Mouse (Mus musculus) stomach, embryonic 15.5 days (tissue): ENCODE results near the gene Tfeb. TPM values are rescaled to one million over a fixed set of nuclear protein-coding genes. Genes with fewer than 3 reads are reported as not detected.

Source experiments
- ATAC-seq: fragments of 200-750 bp; cut with Nextera tagmentation; 2 replicates; pipeline ENCODE4 v1.8.0; 2017; ENCODE audit warnings: low read depth, moderate number of reproducible peaks, moderate TSS enrichment; ENCODE audit not compliant: insufficient read depth, low FRiP score
- H3K27ac ChIP-seq: fragments of 300-500 bp; sonication (generic); 2 replicates; pipeline ENCODE4 v1.5.1; 2015; ENCODE audit warnings: mild to moderate bottlenecking, inconsistent platforms
- H3K27me3 ChIP-seq: fragments of 300-500 bp; sonication (generic); replicated peaks from 2 replicates; pipeline ENCODE4 v1.6.1; 2015; ENCODE audit warnings: inconsistent platforms
- H3K36me3 ChIP-seq: fragments of 300-500 bp; sonication (generic); 2 replicates; pipeline ENCODE4 v1.6.1; 2015; ENCODE audit warnings: inconsistent platforms
- H3K4me1 ChIP-seq: fragments of 300-500 bp; sonication (generic); 2 replicates; pipeline ENCODE4 v1.6.1; 2015; ENCODE audit warnings: inconsistent platforms
- H3K4me2 ChIP-seq: fragments of 300-500 bp; sonication (generic); 2 replicates; pipeline ENCODE4 v1.6.1; 2015; ENCODE audit warnings: mild to moderate bottlenecking, inconsistent platforms
- H3K4me3 ChIP-seq: fragments of 300-500 bp; sonication (generic); replicated peaks from 2 replicates; pipeline ENCODE4 v1.5.1; 2015; ENCODE audit warnings: inconsistent platforms
- H3K9ac ChIP-seq: fragments of 300-500 bp; sonication (generic); 2 replicates; pipeline ENCODE4 v1.6.1; 2015; ENCODE audit warnings: inconsistent platforms
- H3K9me3 ChIP-seq: fragments of 300-500 bp; sonication (generic); 2 replicates; pipeline ENCODE4 v1.6.1; 2016; ENCODE audit warnings: inconsistent platforms
- WGBS: fragments of 180-500 bp; shearing (Covaris S2); methylation state at CpG from one replicate; pipeline ENCODE4 v1.1.7; 2015; 5-methylcytosine and 5-hydroxymethylcytosine counted together
- polyA plus RNA-seq: library from polyadenylated mRNA; unstranded; fragments of >200 nt; fragmentation: Nextera tagmentation; extraction: Ambion mirVana; gene quantifications from 2 replicates; pipeline ENCODE4 v1.2.1, GENCODE M21; 2015

Tfeb gene
- polyA plus RNA-seq, 1 experiment from 2014 or later, result 10.7 TPM

- no peak for ATAC-seq
- Histone ChIP-seq H3K9ac (no peak overlapping the region), H3K27ac (no peak overlapping the region), H3K4me2 (no peak overlapping the region), H3K9me3 (no peaks in the 10 kb centered on the region), H3K4me3 (no peak overlapping the region), H3K36me3 (no peaks in the 10 kb centered on the region), H3K27me3 (no peaks in the 10 kb centered on the region), H3K4me1 (no peaks in the 10 kb centered on the region)
- WGBS, result 82% methylated on average over 3 of the region's 3 CpGs
Measured at GRCm38 (mm10) chr17:47782486-47782885, 45.7 kb downstream of the Tfeb start.

DNA sequence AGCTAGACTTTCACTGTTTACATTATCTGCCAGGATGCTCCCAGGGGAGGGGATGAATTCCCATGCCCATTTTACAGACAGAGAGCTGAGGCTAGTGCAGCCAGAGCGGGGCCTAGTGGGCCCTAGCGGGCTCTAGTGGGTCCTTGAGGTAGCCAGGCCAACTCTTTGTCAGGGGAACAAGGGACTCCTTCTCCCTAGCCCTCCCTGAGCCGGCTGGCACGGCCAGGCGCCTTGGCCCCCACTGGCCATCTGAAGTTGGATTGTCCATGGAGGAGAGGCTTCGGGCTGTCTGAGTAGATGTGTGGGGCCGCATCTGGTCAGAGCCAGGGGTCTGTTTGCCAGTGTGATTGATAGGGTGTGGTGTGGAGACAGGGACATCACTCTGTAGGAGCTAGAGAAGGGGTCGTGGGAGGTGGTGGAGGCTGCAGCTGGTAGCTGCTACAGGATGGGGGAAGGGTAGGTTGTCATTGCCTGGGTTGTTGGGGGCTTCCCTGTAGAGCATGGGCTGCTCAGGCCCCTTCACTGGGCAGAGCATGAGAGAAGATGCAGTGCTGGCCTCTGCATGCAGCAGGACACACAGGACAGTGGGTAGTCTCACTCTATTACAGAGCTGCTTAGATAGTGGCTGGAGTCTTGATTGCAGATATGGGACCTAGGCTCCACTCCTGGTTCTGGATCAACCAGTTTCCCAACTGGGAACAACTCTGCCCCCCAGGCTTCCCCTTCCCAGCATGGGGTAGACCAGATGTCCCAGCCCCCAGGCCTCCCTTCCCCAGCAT, 46.8 kb downstream of the Tfeb start:
- Histone ChIP-seq H3K4me2 (no peak overlapping the region), H3K4me3 (no peak overlapping the region), H3K9me3 (no peaks in the 10 kb centered on the region), H3K27ac (no peak overlapping the region), H3K4me1 (peaks cover 11% of the 10 kb centered on the region), H3K9ac (no peak overlapping the region), H3K36me3 (no peaks in the 10 kb centered on the region), H3K27me3 (no peaks in the 10 kb centered on the region)
- ATAC-seq, result no peak
- WGBS, result 69% methylated on average over 8 of the region's 8 CpGs

DNA sequence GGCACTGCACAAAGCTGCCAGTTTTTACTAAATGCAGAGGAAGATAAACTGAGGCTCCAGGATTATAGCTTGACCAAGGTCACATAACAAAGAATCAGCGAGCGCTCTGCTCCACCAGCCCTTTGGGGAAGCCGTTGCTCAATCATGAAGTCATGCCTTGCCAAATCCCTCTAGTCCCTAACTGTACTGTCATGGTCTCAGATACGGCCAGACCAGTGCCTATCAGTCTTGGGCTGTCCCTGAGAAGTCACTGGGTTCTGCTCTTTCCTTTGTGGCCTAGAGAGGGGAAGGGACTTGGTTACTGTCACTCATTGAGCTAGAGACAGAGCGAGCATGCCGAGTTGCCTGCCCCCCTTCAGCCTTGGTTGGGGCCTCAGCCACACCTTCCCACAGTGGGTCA, 47.6 kb downstream of the Tfeb start:
- Histone ChIP-seq H3K4me3 (no peak overlapping the region), H3K9me3 (no peaks in the 10 kb centered on the region), H3K27me3 (no peaks in the 10 kb centered on the region), H3K36me3 (no peaks in the 10 kb centered on the region), H3K27ac (no peak overlapping the region), H3K4me1 (peaks cover 11% of the 10 kb centered on the region), H3K4me2 (no peak overlapping the region), H3K9ac (no peak overlapping the region)
- WGBS, result 81% methylated on average over 6 of the region's 6 CpGs
- ATAC-seq, result no peak

- no peak overlapping the region for H3K4me3 ChIP-seq
- no peak for ATAC-seq
- peaks cover 18% of the 10 kb centered on the region for H3K4me1 ChIP-seq
- 36% methylated on average over 8 of the region's 8 CpGs for WGBS
- no peak overlapping the region for H3K27ac ChIP-seq
- H3K27me3 ChIP-seq, result no peaks in the 10 kb centered on the region
- no peak overlapping the region for H3K4me2 ChIP-seq
- H3K9ac ChIP-seq, result no peak overlapping the region
- H3K9me3 ChIP-seq, result no peaks in the 10 kb centered on the region
- H3K36me3 ChIP-seq, result no peaks in the 10 kb centered on the region
Measured at GRCm38 (mm10) chr17:47787632-47788031, 50.8 kb downstream of the Tfeb start.

GRCm38 (mm10) chr17:47788306-47788705, 51.5 kb downstream of the Tfeb start:
- Histone ChIP-seq H3K36me3 (no peaks in the 10 kb centered on the region), H3K4me2 (no peak overlapping the region), H3K27ac (no peak overlapping the region), H3K9ac (no peak overlapping the region), H3K27me3 (no peaks in the 10 kb centered on the region), H3K4me1 (peaks cover 21% of the 10 kb centered on the region), H3K4me3 (no peak overlapping the region), H3K9me3 (no peaks in the 10 kb centered on the region)
- no peak for ATAC-seq
- 14% methylated on average over 4 of the region's 4 CpGs for WGBS

- ATAC-seq, result no peak
- Histone ChIP-seq H3K4me2 (no peak overlapping the region), H3K9me3 (no peaks in the 10 kb centered on the region), H3K36me3 (no peaks in the 10 kb centered on the region), H3K27ac (no peak overlapping the region), H3K4me1 (peaks cover 21% of the 10 kb centered on the region), H3K4me3 (no peak overlapping the region), H3K9ac (no peak overlapping the region), H3K27me3 (no peaks in the 10 kb centered on the region)
- WGBS, result 75% methylated on average over 6 of the region's 6 CpGs
Measured at GRCm38 (mm10) chr17:47788996-47789395, 52.2 kb downstream of the Tfeb start.

GRCm38 (mm10) chr17:47792098-47792863, 55.5 kb downstream of the Tfeb start:
- Histone ChIP-seq H3K27me3 (no peaks in the 10 kb centered on the region), H3K9ac (no peak overlapping the region), H3K4me2 (no peak overlapping the region), H3K36me3 (no peaks in the 10 kb centered on the region), H3K27ac (no peak overlapping the region), H3K4me1 (peaks cover 25% of the 10 kb centered on the region), H3K4me3 (no peak overlapping the region), H3K9me3 (no peaks in the 10 kb centered on the region)
- ATAC-seq, result peak; percentile 35; the same call in 1 of the 2 replicates
- WGBS, result 23% methylated on average over 15 of the region's 15 CpGs

GRCm38 (mm10) chr17:47793377-47793776, 56.5 kb downstream of the Tfeb start:
- H3K27ac ChIP-seq, result no peak overlapping the region
- ATAC-seq, result peak; percentile 62; the same call in 1 of the 2 replicates
- no peak overlapping the region for H3K9ac ChIP-seq
- no peak overlapping the region for H3K4me2 ChIP-seq
- no peaks in the 10 kb centered on the region for H3K36me3 ChIP-seq
- H3K27me3 ChIP-seq, result no peaks in the 10 kb centered on the region
- H3K4me3 ChIP-seq, result no peak overlapping the region
- 17% methylated on average over 9 of the region's 9 CpGs for WGBS
- H3K9me3 ChIP-seq, result no peaks in the 10 kb centered on the region
- peaks cover 16% of the 10 kb centered on the region; the same call in 1 of the 2 replicates for H3K4me1 ChIP-seq

- Histone ChIP-seq H3K36me3 (no peaks in the 10 kb centered on the region), H3K27me3 (no peaks in the 10 kb centered on the region), H3K9ac (no peak overlapping the region), H3K4me1 (peaks cover 14% of the 10 kb centered on the region; the same call in 1 of the 2 replicates), H3K4me3 (no peak overlapping the region), H3K9me3 (no peaks in the 10 kb centered on the region), H3K27ac (no peak overlapping the region), H3K4me2 (no peak overlapping the region)
- ATAC-seq, result no peak
- WGBS, result 50% methylated on average over 3 of the region's 3 CpGs
Measured at GRCm38 (mm10) chr17:47795446-47795845, 58.6 kb downstream of the Tfeb start.

GRCm38 (mm10) chr17:47796156-47796816, 59.5 kb downstream of the Tfeb start:
- Histone ChIP-seq H3K4me3 (no peak overlapping the region), H3K27ac (no peak overlapping the region), H3K9ac (no peak overlapping the region), H3K36me3 (no peaks in the 10 kb centered on the region), H3K4me1 (peaks cover 14% of the 10 kb centered on the region; the same call in 1 of the 2 replicates), H3K4me2 (no peak overlapping the region), H3K27me3 (no peaks in the 10 kb centered on the region), H3K9me3 (no peaks in the 10 kb centered on the region)
- WGBS, result 57% methylated on average over 16 of the region's 16 CpGs
- no peak for ATAC-seq

GRCm38 (mm10) chr17:47796968-47797367, 60.1 kb downstream of the Tfeb start:
- Histone ChIP-seq H3K27me3 (no peaks in the 10 kb centered on the region), H3K9me3 (no peaks in the 10 kb centered on the region), H3K36me3 (no peaks in the 10 kb centered on the region), H3K4me2 (no peak overlapping the region), H3K27ac (no peak overlapping the region), H3K4me3 (no peak overlapping the region), H3K9ac (no peak overlapping the region), H3K4me1 (peaks cover 13% of the 10 kb centered on the region; the same call in 1 of the 2 replicates)
- WGBS, result 71% methylated on average over 4 of the region's 4 CpGs
- ATAC-seq, result no peak

DNA sequence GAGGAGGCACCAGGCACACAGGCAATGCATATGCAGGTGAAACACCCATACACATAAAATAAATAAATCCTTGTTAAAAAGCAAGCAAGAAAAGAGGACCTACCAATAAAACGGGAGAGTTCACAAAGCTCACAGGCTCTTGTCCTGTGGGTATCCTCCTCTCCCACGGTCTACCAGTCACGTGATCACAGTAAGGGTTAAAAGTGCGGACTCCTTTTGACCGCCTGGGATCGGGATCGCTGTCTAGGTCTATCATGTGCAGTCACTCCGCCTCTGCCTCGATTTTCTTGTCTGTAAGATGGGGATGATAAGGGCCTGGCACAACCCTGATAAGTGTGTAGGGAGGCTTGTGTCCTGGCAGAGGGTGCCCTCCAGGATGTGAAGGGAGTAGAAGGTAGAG, 60.6 kb downstream of the Tfeb start:
- Histone ChIP-seq H3K4me2 (no peak overlapping the region), H3K9ac (no peak overlapping the region), H3K9me3 (no peaks in the 10 kb centered on the region), H3K36me3 (no peaks in the 10 kb centered on the region), H3K4me1 (peaks cover 13% of the 10 kb centered on the region; the same call in 1 of the 2 replicates), H3K27me3 (no peaks in the 10 kb centered on the region), H3K27ac (no peak overlapping the region), H3K4me3 (no peak overlapping the region)
- ATAC-seq, result no peak
- 68% methylated on average over 9 of the region's 9 CpGs for WGBS
